Mouse (Mus musculus) T-helper 17 cell (primary cell): ENCODE data around the gene Tnrc6b.

Experiments used
- in situ Hi-C, 2 experiments: fragments of 300-600 bp; cut with MboI, MseI; formaldehyde crosslinking; loops; 1 replicate in 1 of 2; 2 replicates in 1 of 2; pipeline ENCODE4 v1.15.1; 2025; ENCODE audit warnings: high pct_unique_total_duplicates in 2 of 2

The Tnrc6b gene

DNA sequence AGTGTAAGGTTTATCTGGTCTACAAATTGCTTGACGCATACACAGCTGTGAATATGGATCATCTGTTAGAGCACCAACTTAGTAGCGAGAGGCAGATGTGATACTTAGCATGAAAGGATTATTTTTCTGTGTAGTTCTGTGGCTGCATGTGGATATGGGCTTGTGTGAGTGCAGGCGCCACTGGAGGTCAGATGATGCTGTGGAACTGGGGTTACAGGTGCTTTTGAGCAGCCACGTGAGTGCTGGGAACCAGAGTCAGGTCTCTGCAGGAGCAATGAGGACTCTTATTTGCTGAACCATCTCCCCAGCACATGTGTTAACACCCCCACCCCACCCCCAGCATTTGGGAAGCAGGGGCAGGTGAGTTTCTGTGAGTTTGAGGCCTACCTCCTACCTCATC lies 238.3 kb downstream of the Tnrc6b start:
- in situ Hi-C loops: loop anchor here in 1 of 2 experiments (5.0 to 10.0 kb wide), 2 partner anchors 55 to 242 kb away; no protein-coding TSS in a partner anchor

DNA sequence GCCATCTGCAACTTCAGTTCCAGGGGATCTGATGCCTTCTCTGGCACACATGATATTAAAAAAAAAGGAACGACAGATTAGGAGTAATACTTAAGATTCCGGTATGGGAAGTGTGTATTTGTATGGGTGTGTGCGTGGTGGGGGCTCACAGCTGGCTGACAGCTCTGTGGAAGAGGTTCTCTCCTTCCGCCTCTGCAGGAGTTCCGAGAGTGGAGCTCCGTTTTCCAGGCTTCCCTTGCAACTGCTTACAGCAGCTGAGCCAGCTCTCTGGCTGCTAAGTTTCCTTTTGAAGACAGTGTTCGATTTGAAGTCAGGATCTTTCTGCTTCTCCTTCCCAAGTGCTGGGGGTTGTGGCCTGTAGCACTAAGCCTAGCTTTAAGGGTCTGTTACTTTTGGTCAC lies 238.9 kb downstream of the Tnrc6b start:
- in situ Hi-C loops: loop anchor here in 1 of 2 experiments (5.0 to 25.0 kb wide), 3 partner anchors 163 to 1413 kb away; partner anchors contain the start of genes Cbx7 and Ddx17

DNA sequence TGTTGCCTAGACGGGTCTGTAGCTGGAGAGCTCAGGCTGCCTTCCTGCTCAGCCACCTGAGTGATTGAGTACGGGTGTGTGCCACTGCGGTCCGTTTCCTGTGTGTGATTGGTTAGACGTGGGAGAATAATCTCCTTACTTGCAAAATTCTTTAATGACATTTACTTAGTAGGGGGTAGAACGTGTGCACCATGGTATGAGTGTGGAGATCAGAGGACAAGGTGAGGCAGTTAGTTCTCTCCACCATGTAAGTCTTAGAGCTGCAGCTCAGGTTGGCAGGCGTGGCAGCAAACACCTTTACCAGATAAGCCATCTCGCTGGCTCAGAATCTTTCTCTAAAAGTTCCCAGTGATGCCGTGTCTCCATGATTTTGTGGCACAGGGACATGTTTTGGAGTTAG lies 242.9 kb downstream of the Tnrc6b start:
- in situ Hi-C loops: loop anchor here in 1 of 2 experiments (5.0 to 25.0 kb wide), 3 partner anchors 167 to 1417 kb away; partner anchors contain the start of genes Cbx7 and Ddx17

DNA sequence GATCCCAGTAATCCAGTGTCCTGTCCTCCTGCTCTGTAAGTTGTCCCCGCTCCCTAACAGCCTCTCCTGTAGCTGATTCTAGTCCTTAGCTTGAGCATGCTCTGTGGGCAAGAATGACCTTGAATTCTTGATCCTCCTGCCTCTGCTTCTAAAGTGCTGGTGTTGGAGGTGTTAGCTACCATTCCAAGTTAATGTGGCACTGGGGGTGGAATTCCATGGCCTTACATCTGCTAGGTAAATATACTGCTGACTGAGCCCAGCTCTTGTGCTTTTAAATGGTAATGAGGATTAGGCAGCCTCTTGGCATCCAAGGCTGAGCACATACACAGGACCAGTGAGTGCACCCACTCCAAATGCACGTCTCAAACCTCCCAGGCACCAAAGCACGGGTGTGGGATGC lies 243.7 kb downstream of the Tnrc6b start:
- in situ Hi-C loops: loop anchor here in 1 of 2 experiments (5.0 to 25.0 kb wide), 3 partner anchors 168 to 1418 kb away; partner anchors contain the start of genes Cbx7 and Ddx17

GRCm38 (mm10) chr15:80955836-80956438 lies 244.8 kb downstream of the Tnrc6b start:
- in situ Hi-C loops: loop anchor here in 1 of 2 experiments (25.0 kb wide), 2 partner anchors 994 to 1419 kb away; partner anchors contain the start of genes Cbx7 and Ddx17

GRCm38 (mm10) chr15:80969371-80969770 lies 258.3 kb downstream of the Tnrc6b start:
- in situ Hi-C loops: loop anchor here in 1 of 2 experiments (10.0 to 25.0 kb wide), 3 partner anchors 555 to 1432 kb away; partner anchors contain the start of genes Cbx7 and Ddx17

GRCm38 (mm10) chr15:80974311-80974710 lies 263.2 kb downstream of the Tnrc6b start:
- in situ Hi-C loops: loop anchor here in 1 of 2 experiments (25.0 kb wide), 2 partner anchors 1012 to 1437 kb away; partner anchors contain the start of genes Cbx7 and Ddx17

DNA sequence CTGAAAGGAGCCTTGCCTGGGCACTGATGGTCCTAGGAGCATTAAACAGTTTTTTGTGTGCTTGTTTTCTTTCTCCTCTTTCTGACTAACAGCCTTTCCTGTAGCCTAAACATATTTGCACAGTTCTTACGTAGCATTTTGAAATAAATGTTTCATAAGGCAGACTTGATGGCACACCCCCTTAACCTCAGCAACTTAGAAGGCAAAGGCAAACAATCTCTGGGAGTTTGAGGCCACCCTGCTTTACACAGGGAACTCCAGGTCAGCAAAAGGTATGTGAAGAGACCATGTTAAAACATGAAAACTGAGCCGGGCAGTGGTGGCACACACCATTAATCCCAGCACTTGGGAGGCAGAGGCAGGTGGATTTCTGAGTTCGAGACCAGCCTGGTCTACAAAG lies 264.6 kb downstream of the Tnrc6b start:
- in situ Hi-C loops: no loop called here

- in situ Hi-C loops: no loop called here
Measured at GRCm38 (mm10) chr15:80977620-80978334, 266.7 kb downstream of the Tnrc6b start, which contains the start of gene Sgsm3. Sgsm3 (plus strand) TSS chr15:80977765.

- in situ Hi-C loops: no loop called here
Measured at GRCm38 (mm10) chr15:80979611-80980010, 268.5 kb downstream of the Tnrc6b start.

DNA sequence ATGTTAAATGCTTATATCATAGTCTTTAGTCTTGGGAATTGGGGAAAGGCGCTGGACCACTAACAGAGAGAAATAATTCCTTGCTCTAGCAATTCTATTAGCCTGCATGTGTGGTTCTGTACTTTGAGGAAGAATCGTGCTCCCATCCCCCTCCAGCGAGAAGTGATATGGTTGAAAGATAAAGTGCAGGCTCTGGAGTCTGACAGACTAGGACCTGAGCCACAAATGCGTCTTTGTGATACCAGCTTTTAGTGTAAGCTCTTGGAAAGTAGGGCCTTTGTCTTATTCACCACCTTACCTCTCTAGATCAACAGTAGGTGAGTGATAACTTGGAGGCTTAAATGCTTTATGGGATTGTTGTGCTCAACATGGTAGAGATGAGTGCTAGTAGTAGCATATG lies 270.1 kb downstream of the Tnrc6b start:
- in situ Hi-C loops: no loop called here

GRCm38 (mm10) chr15:80983264-80983663 lies 272.2 kb downstream of the Tnrc6b start:
- in situ Hi-C loops: no loop called here

GRCm38 (mm10) chr15:80988331-80988730 lies 277.2 kb downstream of the Tnrc6b start:
- in situ Hi-C loops: no loop called here

DNA sequence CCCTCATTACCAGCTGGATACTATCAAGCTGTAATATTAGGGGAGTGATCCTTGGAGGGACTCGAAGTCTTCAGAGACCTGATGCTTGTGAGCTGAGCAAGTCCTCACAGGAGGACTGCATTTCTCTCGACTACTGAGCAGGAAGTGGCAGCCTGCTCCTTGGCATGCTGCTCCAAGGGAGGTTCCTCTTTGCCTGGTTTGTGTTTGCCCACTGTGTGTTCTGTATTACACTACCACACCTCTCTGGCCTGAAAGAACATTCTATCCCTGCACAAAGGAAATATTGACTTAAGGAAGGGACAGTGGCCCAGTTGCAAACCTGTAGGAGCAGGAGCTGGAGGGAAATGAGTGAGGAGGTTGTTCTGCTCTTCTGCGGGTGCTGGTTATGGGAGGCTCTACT lies 278.6 kb downstream of the Tnrc6b start:
- in situ Hi-C loops: no loop called here
